Mouse (Mus musculus): ENCODE results near the gene Btg1.

Btg1 gene

DNA sequence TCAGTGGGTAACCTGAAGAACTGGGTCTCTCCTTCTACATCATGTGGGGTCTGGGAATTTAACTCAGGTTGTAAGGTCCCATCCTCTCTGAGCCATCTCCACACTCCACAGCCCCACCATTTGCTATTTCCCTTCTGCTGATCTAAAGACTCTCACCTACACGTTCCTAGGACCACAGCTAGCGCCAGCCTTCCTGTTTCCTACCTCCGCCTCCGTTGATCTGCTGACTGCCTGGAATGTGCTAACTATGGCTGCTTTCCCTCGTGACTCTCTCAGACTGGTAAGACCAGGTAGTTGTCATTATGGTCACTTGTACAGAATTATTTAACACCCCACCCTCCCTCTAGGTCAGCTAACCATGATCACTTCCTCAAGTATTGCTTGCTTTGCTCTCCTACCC lies 13.3 kb downstream of the Btg1 start:
- DNase-seq (ENCODE audit: low read depth, low spot score), result no peak

DNA sequence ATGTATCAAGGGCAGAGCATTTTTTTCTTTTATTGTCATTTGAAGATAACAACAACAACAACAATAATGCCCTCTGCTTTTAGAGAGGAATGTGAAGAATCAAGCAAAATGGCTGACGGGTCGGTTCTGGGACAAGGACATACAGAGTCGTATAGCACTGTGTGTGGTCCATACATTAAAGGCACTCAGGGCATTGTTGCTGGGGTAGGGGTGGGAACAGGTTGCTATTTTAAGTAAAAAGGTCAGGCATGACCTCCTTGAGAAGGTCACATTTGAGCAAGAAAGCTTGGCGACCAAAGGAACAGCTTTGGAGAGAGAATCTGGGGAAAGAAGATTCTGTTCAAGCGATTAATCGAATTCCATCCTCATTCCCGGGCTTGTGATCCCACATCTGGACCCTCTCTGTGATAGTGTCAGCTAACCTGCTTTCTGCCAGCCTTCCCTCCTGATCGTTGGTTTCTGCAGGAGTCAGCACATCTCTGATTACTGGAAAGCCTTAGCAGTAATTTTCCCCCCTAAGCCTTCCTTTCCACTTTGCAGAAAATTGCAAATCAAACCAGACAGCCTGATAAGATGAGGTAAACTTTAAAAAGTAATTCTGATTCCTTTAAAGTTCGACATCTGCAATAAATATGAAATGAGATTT lies 14.4 kb downstream of the Btg1 start:
- no peak for DNase-seq (ENCODE audit: low read depth, low spot score)

DNA sequence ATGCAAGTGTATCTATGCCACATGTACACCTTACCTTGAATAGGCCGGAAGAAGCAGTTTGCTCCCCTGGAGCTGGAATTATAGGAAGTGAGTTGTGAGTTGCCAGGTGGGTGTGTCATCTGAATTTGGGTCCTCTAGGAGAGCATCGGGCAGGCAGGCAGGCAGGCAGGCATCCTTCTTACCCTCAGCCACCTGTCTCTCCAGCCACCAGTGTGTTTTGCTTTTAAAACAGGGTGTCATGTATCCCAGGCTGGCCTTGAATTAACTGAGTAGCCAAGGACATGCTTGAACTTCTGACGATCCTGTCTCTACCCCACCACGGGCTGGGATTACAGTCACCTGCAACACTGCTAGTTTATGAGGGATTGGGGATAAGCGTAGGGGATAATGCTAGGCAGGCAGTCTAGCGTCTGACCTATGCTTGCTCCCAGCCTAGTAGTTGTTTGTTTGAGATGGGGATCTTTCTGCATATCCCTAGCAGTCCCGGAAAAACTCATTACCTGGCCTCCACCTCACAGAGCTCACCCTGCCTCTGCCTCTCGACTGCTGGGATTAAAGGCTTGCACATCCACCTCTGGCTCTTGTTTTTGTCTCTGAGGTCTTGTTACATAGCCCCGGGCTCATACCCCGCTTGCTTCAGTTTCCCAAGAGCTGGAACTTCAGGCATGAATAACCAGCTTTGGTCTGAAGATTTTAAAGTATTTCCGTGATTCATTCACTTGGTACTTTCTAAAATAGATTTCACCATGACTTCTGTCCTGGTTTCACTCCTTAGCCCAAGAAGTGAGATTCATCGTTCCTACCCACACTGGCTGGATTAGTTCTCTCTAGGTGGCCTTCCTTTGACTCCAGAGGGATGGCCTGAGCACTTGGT lies 15.7 kb downstream of the Btg1 start:
- no peak for DNase-seq (ENCODE audit: low read depth, low spot score)

DNA sequence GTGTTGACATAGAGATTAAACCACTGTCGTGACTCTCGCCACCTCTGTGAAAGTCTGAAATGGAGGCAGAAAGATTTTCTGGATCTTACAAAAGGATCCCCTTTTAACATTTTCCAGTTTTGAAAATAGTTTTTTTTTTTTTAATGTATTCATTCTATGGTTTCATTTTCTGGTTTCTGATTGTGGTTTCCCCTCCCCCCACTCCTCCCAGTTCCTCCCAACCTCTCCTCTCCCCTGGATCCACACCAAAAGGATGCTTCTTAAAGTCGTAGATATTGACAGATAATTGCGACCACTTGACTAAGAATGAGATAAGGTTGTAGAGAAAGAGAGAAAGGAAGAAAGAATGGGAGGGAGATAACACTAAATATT lies 16.3 kb downstream of the Btg1 start:
- no peak for DNase-seq (ENCODE audit: low read depth, low spot score)

DNA sequence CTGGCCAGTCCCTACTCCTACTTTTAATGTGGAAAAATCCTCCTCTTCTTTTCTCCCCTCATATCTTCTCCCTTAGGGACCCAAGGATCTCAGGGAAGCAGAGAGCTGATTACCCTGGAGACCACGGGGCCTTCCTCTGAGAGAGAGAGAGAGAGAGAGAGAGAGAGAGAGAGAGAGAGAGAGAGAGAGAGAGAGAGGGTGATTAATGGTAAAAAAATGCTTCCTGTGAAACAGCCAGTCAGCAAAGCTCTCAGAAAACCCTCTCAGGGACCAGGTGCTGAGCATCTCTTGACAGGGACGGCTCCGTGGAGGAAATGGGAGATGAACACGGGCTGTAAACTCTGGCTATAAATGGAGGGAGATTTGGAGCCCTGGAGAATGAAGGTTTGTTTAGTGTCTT lies 18.7 kb downstream of the Btg1 start:
- DNase-seq (ENCODE audit: low read depth, low spot score), result no peak

DNA sequence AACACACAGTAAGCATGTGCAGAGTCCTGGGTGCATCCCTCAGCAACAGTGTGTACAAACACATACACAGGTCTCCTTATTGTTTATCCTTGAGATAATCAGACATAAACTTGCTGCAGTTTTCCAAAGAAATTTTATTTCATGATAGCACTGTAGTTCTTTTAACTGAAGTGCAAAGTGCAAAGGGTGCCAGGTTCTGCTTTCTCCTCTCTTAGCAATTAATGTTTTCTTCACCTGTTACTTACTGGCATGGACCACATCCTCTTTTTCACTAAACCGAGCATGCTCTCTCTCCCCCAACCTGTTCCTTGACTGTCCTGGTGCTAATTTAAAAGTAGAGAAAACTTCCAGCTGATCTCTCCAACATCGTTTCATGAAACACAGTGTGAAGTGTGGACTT lies 21.7 kb downstream of the Btg1 start:
- DNase-seq (ENCODE audit: low read depth, low spot score), result no peak

DNA sequence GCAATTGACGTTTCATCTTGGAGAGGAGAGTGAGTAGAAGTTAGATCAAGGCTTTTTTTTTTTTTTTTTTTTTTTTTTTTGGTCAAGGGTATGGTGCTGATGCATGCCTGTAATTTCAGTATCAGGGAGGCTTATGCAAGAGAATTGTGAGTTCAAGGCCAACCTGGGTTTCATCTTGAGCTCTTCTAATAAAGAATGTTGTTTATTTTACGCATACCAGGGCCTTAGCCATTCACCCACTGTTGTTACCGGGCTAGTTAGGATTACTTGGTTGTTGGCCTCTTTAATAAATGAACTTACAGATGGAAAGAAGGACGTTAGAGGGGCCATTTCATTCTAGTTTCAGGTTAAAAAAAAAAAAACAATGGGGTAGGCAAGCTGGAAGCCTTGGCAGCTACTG lies 25.2 kb downstream of the Btg1 start:
- no peak for DNase-seq (ENCODE audit: low read depth, low spot score)

DNA sequence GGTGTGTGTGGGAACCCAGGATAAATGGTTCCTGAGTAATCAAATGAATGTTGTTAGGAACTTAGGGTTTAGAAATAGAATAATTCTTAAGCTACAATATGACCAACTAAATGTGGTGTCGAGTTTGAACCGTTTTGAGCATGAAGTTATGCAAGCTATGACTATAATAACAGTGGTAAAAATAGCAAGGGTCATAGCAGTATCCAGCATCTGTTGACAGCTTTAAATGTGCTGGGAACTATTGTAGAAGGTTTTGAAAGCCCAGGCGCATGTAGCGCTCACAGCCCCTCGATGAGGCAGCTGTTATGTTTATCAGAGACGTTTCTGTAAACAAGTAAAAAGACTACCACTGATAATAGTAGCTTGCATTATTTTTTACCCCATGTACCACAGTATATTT lies 25.9 kb downstream of the Btg1 start:
- no peak for DNase-seq (ENCODE audit: low read depth, low spot score)

DNA sequence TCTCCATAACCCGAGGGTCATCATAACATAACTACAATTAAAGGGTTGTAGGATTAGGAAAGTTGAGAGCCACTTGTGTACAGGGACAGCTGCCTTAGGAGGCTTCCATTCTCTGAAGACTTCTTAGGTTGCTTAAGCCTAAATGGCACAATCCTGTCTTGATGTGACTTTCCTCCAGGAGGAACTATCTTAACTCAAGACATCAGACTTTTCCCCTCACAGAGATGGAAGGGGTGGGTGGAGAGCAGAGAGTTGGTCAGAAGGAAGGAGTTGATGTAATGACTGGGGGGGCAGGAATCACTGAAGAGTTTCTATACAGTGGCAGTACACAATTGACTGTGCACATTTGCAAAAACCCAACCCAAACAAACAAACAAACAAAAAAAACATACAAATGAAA lies 28.4 kb downstream of the Btg1 start:
- no peak for DNase-seq (ENCODE audit: low read depth, low spot score)

DNA sequence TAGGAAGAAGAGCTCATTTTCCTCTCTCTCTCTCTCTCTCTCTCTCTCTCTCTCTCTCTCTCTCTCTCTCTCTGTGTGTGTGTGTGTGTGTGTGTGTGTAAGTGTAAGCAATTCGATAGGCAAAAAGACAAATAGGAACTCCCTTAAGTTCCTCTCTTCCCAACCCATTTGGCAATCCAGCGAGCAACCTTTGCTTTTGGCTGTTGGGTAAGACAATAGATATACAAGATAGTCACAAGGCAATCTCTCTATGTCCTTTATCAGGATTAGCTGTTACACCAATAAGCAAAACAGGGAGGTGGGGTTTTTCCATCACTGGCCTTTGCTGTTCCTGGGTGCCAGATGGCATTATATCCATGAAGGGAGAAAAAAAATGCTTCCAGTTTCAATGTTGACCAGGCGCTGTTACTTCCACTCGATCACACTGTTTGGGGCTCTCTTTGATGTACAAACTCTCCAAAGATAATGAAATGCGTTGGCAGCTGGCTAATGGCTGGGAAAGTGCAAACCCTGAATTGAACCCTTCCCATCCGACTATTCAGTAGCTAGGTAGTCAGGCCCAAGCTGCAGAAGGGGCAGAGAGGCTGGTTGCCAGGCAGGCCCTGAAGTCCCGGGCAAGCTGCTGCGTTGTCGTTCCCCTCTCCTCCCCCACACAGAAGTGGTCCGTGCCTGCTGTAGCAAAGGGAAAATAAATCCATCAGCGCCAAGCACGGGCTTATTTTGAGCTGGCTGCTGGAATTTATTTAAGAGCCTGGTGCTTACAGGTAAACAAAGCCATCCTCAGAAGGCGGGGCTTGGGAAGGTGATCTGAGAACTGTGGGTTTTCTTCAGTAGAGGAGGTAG lies 29.4 kb downstream of the Btg1 start:
- DNase-seq (ENCODE audit: low read depth, low spot score), result no peak

DNA sequence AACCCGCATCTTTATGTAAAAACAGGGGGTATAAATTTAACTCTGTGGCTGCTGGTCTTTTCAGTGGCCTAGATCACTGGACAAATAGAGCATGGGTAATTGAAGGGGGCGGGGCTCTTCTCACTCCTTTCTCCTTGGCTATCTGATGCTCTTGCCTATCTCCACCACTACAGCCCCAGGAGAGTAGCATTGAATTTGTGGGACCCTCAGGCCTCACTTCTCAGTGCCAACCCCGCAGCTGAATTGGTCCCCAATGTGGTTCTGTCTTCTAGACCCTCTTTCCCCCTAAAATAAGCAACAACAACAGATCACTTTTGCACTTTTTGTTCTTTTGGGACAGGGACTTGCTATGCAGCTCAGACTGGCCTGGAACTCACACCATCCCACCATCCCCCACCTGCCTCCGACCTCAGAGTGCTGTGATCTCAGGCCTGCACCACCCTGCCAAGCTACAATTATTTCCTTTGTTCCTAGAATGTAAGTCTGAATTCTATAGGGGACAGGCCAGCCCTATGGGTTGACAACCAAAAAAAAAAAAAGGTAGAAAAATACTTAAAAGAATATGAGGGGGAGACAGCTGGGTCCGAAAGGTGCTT lies 30.2 kb downstream of the Btg1 start:
- DNase-seq (ENCODE audit: low read depth, low spot score), result no peak

DNA sequence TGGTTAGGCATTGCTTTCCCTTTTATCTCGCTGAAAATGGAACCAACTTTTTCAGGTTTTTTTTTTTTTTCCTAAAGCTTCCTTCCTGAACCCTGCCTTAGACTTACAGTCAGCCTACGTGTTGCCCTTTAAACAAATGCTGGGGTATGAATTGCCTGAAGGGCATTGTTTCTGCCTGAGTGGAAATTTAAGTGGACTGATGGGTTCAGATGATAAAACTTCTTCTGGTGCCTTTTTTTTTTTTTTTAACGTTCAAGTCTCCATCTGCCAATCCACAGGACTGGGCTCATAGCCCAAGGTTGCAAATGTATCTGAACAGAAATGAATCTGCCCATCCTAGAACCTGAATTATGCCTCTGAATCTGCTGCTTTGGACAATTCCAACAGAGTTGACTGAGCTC lies 31.4 kb downstream of the Btg1 start:
- DNase-seq (ENCODE audit: low read depth, low spot score), result no peak

DNA sequence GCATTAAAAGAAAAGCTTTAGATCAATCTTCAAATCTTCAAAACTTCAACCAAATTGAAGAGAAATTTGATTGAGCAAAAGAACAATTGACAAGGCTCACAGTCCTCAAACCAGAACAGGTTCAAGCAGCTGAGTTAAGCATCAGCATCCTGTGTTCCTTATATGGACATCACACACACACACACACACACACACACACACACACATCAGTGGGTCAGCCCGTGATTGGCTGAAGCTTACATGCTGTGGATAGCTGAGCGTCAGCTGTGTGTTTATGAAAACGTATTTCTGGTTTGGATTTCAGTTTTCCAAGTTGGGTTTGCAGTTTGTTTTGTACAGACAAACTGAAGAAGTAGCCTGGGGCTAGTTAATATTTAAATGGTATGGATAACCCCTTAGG lies 32.7 kb downstream of the Btg1 start:
- DNase-seq (ENCODE audit: low read depth, low spot score), result no peak

DNA sequence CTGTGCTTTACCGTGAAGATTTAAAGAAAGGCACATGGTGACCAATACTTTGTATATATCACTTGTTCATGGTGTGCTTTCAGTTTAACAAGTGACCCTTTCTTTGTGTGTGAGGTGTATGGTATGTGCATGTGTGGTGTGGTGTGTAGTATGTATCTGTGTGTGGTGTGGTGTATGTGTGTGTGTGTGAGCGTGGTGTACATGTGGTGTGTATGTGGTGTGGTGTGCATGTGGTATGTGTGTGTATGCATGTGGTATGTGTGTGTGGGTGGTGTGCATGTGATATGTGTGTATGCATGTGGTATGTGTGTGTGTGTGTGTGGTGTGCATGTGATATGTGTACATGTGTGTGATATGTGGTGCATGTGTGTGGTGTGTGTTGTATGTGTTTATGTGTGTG lies 35.6 kb downstream of the Btg1 start:
- no peak for DNase-seq (ENCODE audit: low read depth, low spot score)

DNA sequence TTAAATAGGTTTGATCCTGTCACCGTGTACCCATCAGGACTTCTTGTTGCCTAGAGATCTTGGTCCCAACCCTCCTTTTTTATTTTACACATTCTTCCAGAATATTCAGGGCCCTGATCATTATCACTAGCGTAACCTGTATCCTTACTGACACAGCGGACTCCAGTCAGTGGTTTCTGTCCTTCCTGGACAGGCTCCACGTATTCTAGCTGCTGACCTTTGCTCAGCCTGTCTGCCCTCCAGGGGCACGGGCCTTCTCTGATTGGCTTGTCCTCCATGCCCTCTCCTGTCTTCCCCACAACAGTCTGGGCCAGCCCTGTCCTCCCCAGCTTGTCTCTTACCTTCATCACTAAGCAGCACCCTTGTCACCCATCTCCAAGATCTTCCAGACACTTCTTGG lies 36.2 kb downstream of the Btg1 start:
- DNase-seq (ENCODE audit: low read depth, low spot score), result no peak

DNA sequence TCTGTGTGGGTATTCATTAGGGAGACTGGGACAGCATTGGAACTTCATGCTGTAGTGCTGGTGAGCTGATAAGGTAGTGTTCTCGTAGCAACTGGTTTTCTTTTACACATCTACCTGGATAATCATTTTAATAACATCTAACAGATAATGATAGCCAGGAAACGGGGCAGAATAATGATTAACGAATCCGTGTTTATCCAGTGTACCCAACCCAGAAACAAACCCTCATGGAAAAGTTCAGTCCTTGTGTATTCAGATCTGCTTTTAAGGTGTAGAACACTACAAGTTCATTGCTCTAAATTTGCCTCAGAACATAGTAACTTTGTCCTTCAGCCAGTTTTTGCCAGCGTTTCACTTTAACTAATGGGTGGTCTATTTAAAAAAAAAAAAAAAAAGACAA lies 37.3 kb downstream of the Btg1 start:
- DNase-seq (ENCODE audit: low read depth, low spot score), result no peak

DNA sequence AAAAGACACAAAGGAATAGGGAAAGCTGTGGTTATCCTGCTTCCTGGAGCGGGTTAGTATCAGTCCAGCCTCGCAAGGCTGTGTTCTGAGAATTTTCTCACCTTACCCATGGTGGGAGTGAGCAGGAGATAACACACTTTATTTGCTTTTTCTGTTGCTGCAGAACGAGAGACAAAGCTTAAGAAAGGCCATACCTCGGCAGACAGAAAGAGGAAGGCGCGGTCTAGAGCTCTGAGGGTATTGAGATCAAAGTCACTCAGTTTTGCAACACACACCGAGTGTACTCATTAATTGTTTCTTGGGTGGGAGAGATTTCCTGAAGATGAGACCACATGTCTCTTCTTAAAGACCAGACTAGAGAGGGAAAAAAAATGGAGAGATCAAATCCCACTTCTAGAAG lies 37.8 kb downstream of the Btg1 start:
- DNase-seq (ENCODE audit: low read depth, low spot score), result no peak

DNA sequence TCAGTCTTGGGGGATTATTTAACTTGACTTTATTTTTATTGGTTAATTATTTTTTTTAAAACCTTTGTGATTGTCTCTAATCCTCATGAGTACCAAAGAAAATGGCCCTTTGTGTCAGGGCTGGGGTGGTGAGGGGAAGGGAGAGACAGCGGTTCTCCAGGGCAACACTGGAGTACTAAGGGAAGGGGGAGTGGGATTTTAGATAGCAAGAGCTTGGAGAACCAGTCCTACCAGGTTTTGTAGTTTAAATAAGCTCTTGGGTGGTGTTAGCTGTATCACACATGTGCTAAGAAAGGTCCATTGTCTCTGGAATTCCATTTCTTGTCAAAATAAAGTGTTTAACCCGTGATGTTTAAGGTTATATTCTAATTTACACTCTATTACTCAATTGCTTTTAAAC lies 38.3 kb downstream of the Btg1 start:
- no peak for DNase-seq (ENCODE audit: low read depth, low spot score)

DNA sequence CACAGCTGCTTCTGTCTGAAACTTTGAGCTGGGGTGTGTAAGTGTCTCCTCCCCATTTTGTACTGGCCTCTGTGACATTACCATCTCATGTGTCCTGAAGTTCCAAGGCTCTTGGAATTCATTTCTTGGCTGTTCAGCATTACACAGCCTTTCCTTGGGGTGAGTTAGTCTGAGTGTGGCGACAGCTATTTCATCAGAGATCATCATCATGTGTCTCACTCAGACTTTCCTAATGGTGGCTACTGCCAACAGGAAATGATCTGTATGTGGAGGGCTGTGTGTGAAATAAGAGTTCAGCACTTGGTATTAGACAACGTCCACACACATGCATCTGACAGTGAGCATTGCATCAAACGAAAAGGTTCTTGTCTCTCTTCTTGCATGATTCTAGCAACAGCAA lies 39.4 kb downstream of the Btg1 start:
- no peak for DNase-seq (ENCODE audit: low read depth, low spot score)

DNA sequence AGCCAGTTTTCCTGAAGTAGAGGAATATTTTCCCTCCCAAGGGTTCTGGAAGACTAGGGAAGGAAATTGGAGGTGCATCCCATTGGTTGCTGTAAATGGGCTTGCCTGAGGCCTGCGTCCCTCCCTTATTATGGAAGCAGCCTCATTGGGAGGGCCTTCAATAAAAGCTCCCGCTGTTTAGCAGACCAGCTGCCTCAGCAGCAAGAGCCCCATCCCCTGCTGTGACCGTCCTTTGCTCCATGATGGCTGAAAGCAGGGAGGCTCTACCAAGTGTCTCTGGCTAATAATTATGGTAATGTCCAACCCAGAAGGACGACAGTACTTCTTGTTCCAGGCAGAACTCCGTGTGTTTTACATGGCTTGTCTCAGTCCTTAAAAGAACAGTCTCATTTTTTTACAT lies 42.1 kb downstream of the Btg1 start:
- DNase-seq (ENCODE audit: low read depth, low spot score), result peak; percentile 26

DNA sequence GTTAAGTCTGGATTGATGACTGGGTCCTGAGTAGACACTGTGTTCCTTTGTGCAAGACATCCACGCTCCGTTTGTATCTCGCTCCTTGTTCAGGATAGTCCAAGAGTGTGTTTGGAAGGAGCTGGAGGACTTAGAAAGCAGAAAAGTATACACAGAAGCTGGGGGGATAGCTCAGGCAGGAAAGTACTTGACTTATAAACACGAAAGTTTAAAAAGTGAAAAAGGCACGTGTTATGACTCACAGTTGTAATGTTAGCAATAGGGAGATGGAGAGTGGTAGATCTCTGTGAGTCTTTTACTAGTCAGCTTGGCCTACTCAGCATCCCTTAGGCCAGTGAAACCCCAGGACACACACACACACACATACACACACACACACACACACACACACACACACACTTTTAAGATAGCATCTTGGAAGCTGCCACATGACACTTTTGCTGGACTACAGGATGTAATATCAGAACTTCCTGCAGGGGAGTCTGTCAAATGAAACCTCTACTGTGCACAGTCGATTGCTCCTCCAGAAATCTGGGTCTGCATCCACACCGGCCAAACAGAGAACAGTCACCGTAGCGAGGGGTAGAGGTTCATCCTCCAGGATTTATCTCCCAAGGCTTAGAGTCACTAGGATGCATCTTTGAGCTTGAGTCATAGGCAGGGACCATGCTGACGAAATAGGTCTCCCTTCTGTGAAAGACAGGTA lies 43.6 kb downstream of the Btg1 start:
- no peak for DNase-seq (ENCODE audit: low read depth, low spot score)

DNA sequence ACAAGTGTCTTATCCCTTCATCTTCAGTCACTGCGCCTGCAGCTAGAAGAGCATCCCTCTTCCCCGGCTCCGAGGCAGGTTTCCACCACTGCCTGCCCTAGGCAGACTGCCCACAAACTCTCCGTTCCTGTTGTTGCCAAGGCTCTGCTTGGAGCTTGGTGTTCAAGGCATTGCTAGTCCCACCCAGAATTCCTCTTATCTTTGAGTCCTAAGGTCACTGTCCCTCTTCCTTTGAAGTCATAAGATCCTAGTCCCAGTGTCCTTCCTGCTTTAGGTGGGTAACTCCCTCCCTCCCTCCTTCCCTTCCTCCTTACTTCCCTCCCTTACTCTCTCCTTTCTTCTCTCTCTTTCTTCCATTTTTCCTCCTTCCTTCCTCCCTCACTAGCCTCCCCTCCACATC lies 46.2 kb downstream of the Btg1 start:
- DNase-seq (ENCODE audit: low read depth, low spot score), result no peak
